Mouse (Mus musculus) lung, postnatal 4 days (tissue): ENCODE data around the gene Tmem108.

Source experiments
- DNase-seq, 2 experiments: peaks; one replicate each; pipeline ENCODE4 v3.0.0; 2021

The Tmem108 gene

GRCm38 (mm10) chr9:103579411-103580026 lies 182.1 kb downstream of the Tmem108 start:
- no peak for DNase-seq

GRCm38 (mm10) chr9:103577731-103578130 lies 183.9 kb downstream of the Tmem108 start:
- no peak for DNase-seq

GRCm38 (mm10) chr9:103577181-103577580 lies 184.5 kb downstream of the Tmem108 start:
- DNase-seq: no peak

- DNase-seq: no peak
These were observed 185.7 kb downstream of the Tmem108 start for GRCm38 (mm10) chr9:103575901-103576300.

GRCm38 (mm10) chr9:103573994-103574750 lies 187.5 kb downstream of the Tmem108 start:
- no peak for DNase-seq

GRCm38 (mm10) chr9:103570158-103570741 lies 191.4 kb downstream of the Tmem108 start:
- DNase-seq: no peak

GRCm38 (mm10) chr9:103568983-103569382 lies 192.7 kb downstream of the Tmem108 start:
- no peak for DNase-seq

GRCm38 (mm10) chr9:103565186-103565585 lies 196.5 kb downstream of the Tmem108 start:
- DNase-seq: no peak

- peak in 1 of 2 experiments; percentile 62 for DNase-seq
These were observed 197.6 kb downstream of the Tmem108 start for GRCm38 (mm10) chr9:103563864-103564610.

- DNase-seq: no peak
These were observed 199.6 kb downstream of the Tmem108 start for GRCm38 (mm10) chr9:103562063-103562462.

- no peak for DNase-seq
These were observed 202.9 kb downstream of the Tmem108 start for GRCm38 (mm10) chr9:103558741-103559140.

- peak; percentile 15 to 41 for DNase-seq
These were observed 203.4 kb downstream of the Tmem108 start for GRCm38 (mm10) chr9:103558240-103558639.

- DNase-seq: no peak
These were observed 204.6 kb downstream of the Tmem108 start for GRCm38 (mm10) chr9:103557085-103557484.

GRCm38 (mm10) chr9:103555334-103555733 lies 206.3 kb downstream of the Tmem108 start:
- no peak for DNase-seq

GRCm38 (mm10) chr9:103550661-103551248 lies 210.9 kb downstream of the Tmem108 start:
- no peak for DNase-seq

GRCm38 (mm10) chr9:103549178-103549577 lies 212.5 kb downstream of the Tmem108 start:
- DNase-seq: no peak

- no peak for DNase-seq
These were observed 213.0 kb downstream of the Tmem108 start for GRCm38 (mm10) chr9:103548606-103549005.

GRCm38 (mm10) chr9:103546695-103547645 lies 214.7 kb downstream of the Tmem108 start:
- no peak for DNase-seq

GRCm38 (mm10) chr9:103545729-103546128 lies 215.9 kb downstream of the Tmem108 start:
- no peak for DNase-seq

GRCm38 (mm10) chr9:103545271-103545670 lies 216.4 kb downstream of the Tmem108 start:
- DNase-seq: no peak

GRCm38 (mm10) chr9:103544599-103544998 lies 217.0 kb downstream of the Tmem108 start:
- DNase-seq: no peak

GRCm38 (mm10) chr9:103540518-103540917 lies 221.1 kb downstream of the Tmem108 start:
- no peak for DNase-seq
